Mouse (Mus musculus): Measurements from ENCODE around the gene Tmem248. TPM values are rescaled to one million over a fixed set of nuclear protein-coding genes. Genes with fewer than 3 reads are reported as not detected.

The Tmem248 gene
- total and polyA plus RNA-seq, 2 experiments from 2014 or later, result 31.6 to 46.9 TPM

GRCm38 (mm10) chr5:130283079-130283732 lies 66.3 kb downstream of the Tmem248 start:
- H3K36me3 ChIP-seq (ENCODE audit: insufficient read depth, low read length), result peaks cover 36% of the 10 kb centered on the region
- TF ChIP-seq CTCF (IDR thresholded peaks at IDR 0.05), result no peak
- DNase-seq (ENCODE audit: low spot score) (no peak), ATAC-seq (ENCODE audit: low FRiP score) (no peak)
- H3K9me3 ChIP-seq (ENCODE audit: low read length), result no peaks in the 10 kb centered on the region
- no peak overlapping the region for H3K27ac ChIP-seq (ENCODE audit: low read depth, low read length)
- H3K4me3 ChIP-seq (ENCODE audit: low read depth, low read length), result no peak overlapping the region
- no peak overlapping the region for H3K4me2 ChIP-seq (ENCODE audit: low read depth, low read length, poor library complexity, severe bottlenecking)
- WGBS, result 97% methylated on average over 9 of the region's 9 CpGs
- no peaks in the 10 kb centered on the region for H3K4me1 ChIP-seq (ENCODE audit: insufficient read depth, low read length)
- no peak overlapping the region for H3K9ac ChIP-seq (replicated peaks; ENCODE audit: low read length, poor library complexity, severe bottlenecking)
- H3K27me3 ChIP-seq (ENCODE audit: insufficient read depth, low read length), result no peaks in the 10 kb centered on the region

DNA sequence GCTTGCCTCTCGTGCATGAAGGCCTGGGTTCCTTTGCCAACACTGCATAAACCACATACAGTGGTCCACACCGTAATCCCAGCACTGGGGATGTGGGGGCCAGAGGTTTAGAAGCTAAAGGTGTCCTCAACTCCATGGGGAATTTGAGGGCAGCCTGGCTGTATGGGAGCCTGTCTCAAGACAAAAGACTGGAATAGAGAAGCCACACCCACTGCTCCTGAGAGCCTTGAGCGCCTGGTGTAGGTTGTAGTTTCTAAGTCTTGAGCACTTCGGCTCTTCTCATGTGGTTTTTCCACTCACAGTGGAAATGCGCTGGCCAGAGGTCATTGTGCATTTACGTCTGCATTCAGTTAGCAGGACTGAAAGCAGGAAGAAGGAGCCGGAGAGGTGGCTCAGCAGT lies 71.2 kb downstream of the Tmem248 start:
- no peak for TF ChIP-seq CTCF (IDR thresholded peaks at IDR 0.05)
- Histone ChIP-seq H3K27ac (ENCODE audit: low read depth, low read length) (no peak overlapping the region), H3K4me1 (ENCODE audit: insufficient read depth, low read length) (no peaks in the 10 kb centered on the region), H3K9me3 (ENCODE audit: low read length) (no peaks in the 10 kb centered on the region), H3K36me3 (ENCODE audit: insufficient read depth, low read length) (peaks cover 16% of the 10 kb centered on the region), H3K4me2 (ENCODE audit: low read depth, low read length, poor library complexity, severe bottlenecking) (no peak overlapping the region), H3K27me3 (ENCODE audit: insufficient read depth, low read length) (no peaks in the 10 kb centered on the region), H3K9ac (replicated peaks; ENCODE audit: low read length, poor library complexity, severe bottlenecking) (no peak overlapping the region), H3K4me3 (ENCODE audit: low read depth, low read length) (no peak overlapping the region)
- DNase-seq (ENCODE audit: low spot score) (no peak), ATAC-seq (ENCODE audit: low FRiP score) (no peak)
- 90% methylated on average over 7 of the region's 7 CpGs for WGBS

DNA sequence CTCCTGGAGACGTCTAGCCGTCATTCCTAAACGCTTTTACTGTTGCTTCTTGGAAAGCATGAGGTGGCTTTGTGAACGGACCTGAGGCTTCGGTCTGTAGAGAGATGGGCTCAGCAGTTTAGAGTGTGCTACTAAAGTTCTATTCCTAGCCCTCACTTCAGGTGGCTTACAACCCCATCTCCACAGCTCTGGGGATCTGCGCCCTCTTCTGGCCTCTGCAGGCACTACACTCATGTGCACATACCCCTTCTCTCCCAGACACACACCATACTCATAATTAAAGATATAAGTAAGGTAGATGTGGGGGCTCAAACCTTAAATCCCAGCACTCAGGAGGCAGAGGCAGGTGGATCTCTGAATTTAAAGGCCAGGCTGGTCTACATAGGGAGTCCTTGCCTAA lies 73.4 kb downstream of the Tmem248 start:
- H3K9me3 ChIP-seq (ENCODE audit: low read length), result no peaks in the 10 kb centered on the region
- no peak overlapping the region for H3K9ac ChIP-seq (replicated peaks; ENCODE audit: low read length, poor library complexity, severe bottlenecking)
- H3K27me3 ChIP-seq (ENCODE audit: insufficient read depth, low read length), result no peaks in the 10 kb centered on the region
- no peak overlapping the region for H3K4me3 ChIP-seq (ENCODE audit: low read depth, low read length)
- DNase-seq (ENCODE audit: low spot score) (no peak), ATAC-seq (ENCODE audit: low FRiP score) (no peak)
- H3K4me2 ChIP-seq (ENCODE audit: low read depth, low read length, poor library complexity, severe bottlenecking), result no peak overlapping the region
- no peaks in the 10 kb centered on the region for H3K4me1 ChIP-seq (ENCODE audit: insufficient read depth, low read length)
- 98% methylated on average over 6 of the region's 6 CpGs for WGBS
- H3K36me3 ChIP-seq (ENCODE audit: insufficient read depth, low read length), result no peaks in the 10 kb centered on the region
- peak; percentile 20; the same call in 1 of the 2 replicates for TF ChIP-seq CTCF (IDR thresholded peaks at IDR 0.05)
- H3K27ac ChIP-seq (ENCODE audit: low read depth, low read length), result no peak overlapping the region

DNA sequence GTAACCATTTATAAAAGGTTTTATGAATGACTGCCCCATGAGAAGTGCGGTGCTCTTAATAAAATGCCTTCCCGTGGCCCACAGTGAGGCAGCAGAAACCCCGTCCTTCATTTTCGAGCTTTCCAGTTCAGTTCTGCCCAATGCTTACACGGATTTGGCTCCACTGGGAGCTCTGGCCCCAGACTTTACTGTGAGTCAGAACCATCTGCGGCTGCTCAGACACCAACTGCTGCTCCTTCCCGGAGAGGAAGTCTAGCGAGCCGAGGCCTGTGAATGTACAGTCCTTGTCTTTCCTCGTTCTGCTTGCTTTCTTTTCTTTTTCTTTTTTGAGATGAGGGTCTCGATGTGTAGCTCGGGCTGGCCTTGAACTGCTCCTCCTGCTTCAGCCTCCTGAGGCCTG lies 73.9 kb downstream of the Tmem248 start:
- TF ChIP-seq CTCF (IDR thresholded peaks at IDR 0.05), result no peak
- Histone ChIP-seq H3K9ac (replicated peaks; ENCODE audit: low read length, poor library complexity, severe bottlenecking) (no peak overlapping the region), H3K4me3 (ENCODE audit: low read depth, low read length) (no peak overlapping the region), H3K27ac (ENCODE audit: low read depth, low read length) (no peak overlapping the region), H3K36me3 (ENCODE audit: insufficient read depth, low read length) (no peaks in the 10 kb centered on the region), H3K4me1 (ENCODE audit: insufficient read depth, low read length) (no peaks in the 10 kb centered on the region), H3K4me2 (ENCODE audit: low read depth, low read length, poor library complexity, severe bottlenecking) (no peak overlapping the region), H3K9me3 (ENCODE audit: low read length) (no peaks in the 10 kb centered on the region), H3K27me3 (ENCODE audit: insufficient read depth, low read length) (no peaks in the 10 kb centered on the region)
- ATAC-seq (ENCODE audit: low FRiP score), result no peak
- no peak for DNase-seq (ENCODE audit: low spot score)
- WGBS, result 98% methylated on average over 12 of the region's 12 CpGs

GRCm38 (mm10) chr5:130292976-130293375 lies 76.1 kb downstream of the Tmem248 start:
- ATAC-seq (ENCODE audit: low FRiP score) (no peak), DNase-seq (ENCODE audit: low spot score) (no peak)
- H3K4me3 ChIP-seq (ENCODE audit: low read depth, low read length), result no peak overlapping the region
- H3K27me3 ChIP-seq (ENCODE audit: insufficient read depth, low read length), result no peaks in the 10 kb centered on the region
- no peaks in the 10 kb centered on the region for H3K9me3 ChIP-seq (ENCODE audit: low read length)
- H3K36me3 ChIP-seq (ENCODE audit: insufficient read depth, low read length), result peaks cover 9% of the 10 kb centered on the region
- no peak overlapping the region for H3K9ac ChIP-seq (replicated peaks; ENCODE audit: low read length, poor library complexity, severe bottlenecking)
- no peak for TF ChIP-seq CTCF (IDR thresholded peaks at IDR 0.05)
- H3K4me1 ChIP-seq (ENCODE audit: insufficient read depth, low read length), result no peaks in the 10 kb centered on the region
- 91% methylated on average over 4 of the region's 4 CpGs for WGBS
- no peak overlapping the region for H3K4me2 ChIP-seq (ENCODE audit: low read depth, low read length, poor library complexity, severe bottlenecking)
- H3K27ac ChIP-seq (ENCODE audit: low read depth, low read length), result no peak overlapping the region

Other genes with a start within 250 kb of the Tmem248 start
- gene Gusb, start 214.0 kb upstream of the Tmem248 start, total RNA-seq (2014; rRNA removed), result 22.0 and 26.7 TPM in 2 replicates
- 42.3 and 44.9 TPM in 2 replicates for gene Gusb, start 214.0 kb upstream of the Tmem248 start, polyA plus RNA-seq (2015; fragmentation: Nextera tagmentation; extraction: Ambion mirVana)
- 34.0 and 39.1 TPM in 2 replicates for gene Asl, start 187.8 kb upstream of the Tmem248 start, total RNA-seq (2014; rRNA removed)
- 52.8 and 54.0 TPM in 2 replicates for gene Asl, start 187.8 kb upstream of the Tmem248 start, polyA plus RNA-seq (2015; fragmentation: Nextera tagmentation; extraction: Ambion mirVana)
- 54.0 and 63.3 TPM in 2 replicates for gene Crcp, start 187.8 kb upstream of the Tmem248 start, total RNA-seq (2014; rRNA removed)
- 86.8 and 90.9 TPM in 2 replicates for gene Crcp, start 187.8 kb upstream of the Tmem248 start, polyA plus RNA-seq (2015; fragmentation: Nextera tagmentation; extraction: Ambion mirVana)
- gene Tpst1, start 143.8 kb upstream of the Tmem248 start, total RNA-seq (2014; rRNA removed), result 37.1 and 46.5 TPM in 2 replicates
- gene Tpst1, start 143.8 kb upstream of the Tmem248 start, polyA plus RNA-seq (2015; fragmentation: Nextera tagmentation; extraction: Ambion mirVana), result 50.0 TPM in 2 replicates
- 19.5 and 22.3 TPM in 2 replicates for gene Kctd7, start 72.2 kb upstream of the Tmem248 start, total RNA-seq (2014; rRNA removed)
- 12.2 and 14.3 TPM in 2 replicates for gene Kctd7, start 72.2 kb upstream of the Tmem248 start, polyA plus RNA-seq (2015; fragmentation: Nextera tagmentation; extraction: Ambion mirVana)
- 15.5 and 24.2 TPM in 2 replicates for gene Rabgef1, start 45.3 kb upstream of the Tmem248 start, total RNA-seq (2014; rRNA removed)
- gene Rabgef1, start 45.3 kb upstream of the Tmem248 start, polyA plus RNA-seq (2015; fragmentation: Nextera tagmentation; extraction: Ambion mirVana), result 31.3 and 34.1 TPM in 2 replicates
- gene Sbds, start 38.4 kb downstream of the Tmem248 start, total RNA-seq (2014; rRNA removed), result 16.6 and 20.3 TPM in 2 replicates
- 39.8 and 46.4 TPM in 2 replicates for gene Sbds, start 38.4 kb downstream of the Tmem248 start, polyA plus RNA-seq (2015; fragmentation: Nextera tagmentation; extraction: Ambion mirVana)
- gene Tyw1, start 38.5 kb downstream of the Tmem248 start, total RNA-seq (2014; rRNA removed), result 18.3 and 21.3 TPM in 2 replicates
- 16.3 and 18.0 TPM in 2 replicates for gene Tyw1, start 38.5 kb downstream of the Tmem248 start, polyA plus RNA-seq (2015; fragmentation: Nextera tagmentation; extraction: Ambion mirVana)
- 49.2 and 50.2 TPM in 2 replicates for gene Caln1, start 152.4 kb downstream of the Tmem248 start, total RNA-seq (2014; rRNA removed)
- 43.7 and 46.4 TPM in 2 replicates for gene Caln1, start 152.4 kb downstream of the Tmem248 start, polyA plus RNA-seq (2015; fragmentation: Nextera tagmentation; extraction: Ambion mirVana)
- not detected in 2 replicates for gene A330070K13Rik, start 167.6 kb downstream of the Tmem248 start, total RNA-seq (2014; rRNA removed)
- 0.26 and 0.48 TPM in 2 replicates for gene A330070K13Rik, start 167.6 kb downstream of the Tmem248 start, polyA plus RNA-seq (2015; fragmentation: Nextera tagmentation; extraction: Ambion mirVana)